ENCODE assay signal across 15 mouse cellular contexts in the genomic region with DNA sequence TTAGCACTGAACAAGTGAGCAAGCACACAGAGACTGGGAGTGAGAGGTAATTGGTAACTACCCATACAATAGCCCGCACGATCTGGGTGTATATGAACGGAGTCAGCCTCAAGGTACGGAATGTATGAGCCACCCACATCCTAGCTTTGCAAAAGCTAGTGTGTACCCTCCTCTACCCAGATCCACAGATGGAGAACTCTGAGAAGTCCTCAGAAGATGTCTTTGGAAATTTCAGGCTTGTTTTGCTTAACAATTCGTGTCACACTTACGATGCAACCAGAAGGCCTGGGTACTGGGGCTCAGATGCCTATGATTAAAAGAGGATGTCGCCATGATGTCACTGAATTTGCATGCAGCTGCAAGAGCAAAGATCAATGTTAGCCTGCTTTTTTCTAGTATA.
"Had no signal": no experiment of that assay in that cellular context is flagged by ENCODE, and none has a peak within 500 bp of the region (broad histone marks: within the 10 kb centered on the region; RNA-seq: fewer than 3 reads in every experiment).

No protein-coding gene starts in this region.

- H3K27ac ChIP-seq: kidney, postnatal 0 days; left cerebral cortex, adult 2 months; liver, embryonic 13.5 days; macrophage; midbrain, embryonic 13.5 days; stomach, embryonic 15.5 days had no signal

- H3K4me2 ChIP-seq: liver, embryonic 13.5 days; lung, embryonic 14.5 days; midbrain, embryonic 13.5 days; stomach, embryonic 15.5 days had no signal

- H3K27me3 ChIP-seq: liver, embryonic 13.5 days; midbrain, embryonic 13.5 days; stomach, embryonic 15.5 days had no signal

- DNase-seq: kidney, adult 2 months; kidney, postnatal 25 days; liver, embryonic 13.5 days; lung, embryonic 14.5 days; right cerebral cortex, postnatal 25 days; spleen, adult 18-20 months; thymus, adult 18-20 months; thymus, postnatal 36 days had no signal

- H3K36me3 ChIP-seq: liver, embryonic 13.5 days; midbrain, embryonic 13.5 days; stomach, embryonic 15.5 days had no signal

- H3K4me3 ChIP-seq: left cerebral cortex, adult 2 months; liver, embryonic 13.5 days; midbrain, embryonic 13.5 days; stomach, embryonic 15.5 days had no signal

- H3K9ac ChIP-seq: liver, embryonic 13.5 days; lung, embryonic 14.5 days; midbrain, embryonic 13.5 days; stomach, embryonic 15.5 days had no signal

- ATAC-seq: intestine, postnatal 0 days; lung, postnatal 0 days; midbrain, embryonic 13.5 days had no signal

- H3K9me3 ChIP-seq: liver, embryonic 13.5 days; midbrain, embryonic 13.5 days; stomach, embryonic 15.5 days had no signal

- H3K4me1 ChIP-seq: liver, embryonic 13.5 days; stomach, embryonic 15.5 days had no signal
